Mouse (Mus musculus) kidney, postnatal 10 days (tissue): ENCODE data around the gene Astn2.
"Not testable (repeated sequence)": the region's sequence is repeated elsewhere in the genome, so short reads cannot be mapped to it uniquely, and the experiment has no call there.

ENCODE experiments used
- DNase-seq: peaks from one replicate; pipeline ENCODE4 v3.0.0; 2021; ENCODE audit warnings: mixed read lengths

Gene Astn2

DNA sequence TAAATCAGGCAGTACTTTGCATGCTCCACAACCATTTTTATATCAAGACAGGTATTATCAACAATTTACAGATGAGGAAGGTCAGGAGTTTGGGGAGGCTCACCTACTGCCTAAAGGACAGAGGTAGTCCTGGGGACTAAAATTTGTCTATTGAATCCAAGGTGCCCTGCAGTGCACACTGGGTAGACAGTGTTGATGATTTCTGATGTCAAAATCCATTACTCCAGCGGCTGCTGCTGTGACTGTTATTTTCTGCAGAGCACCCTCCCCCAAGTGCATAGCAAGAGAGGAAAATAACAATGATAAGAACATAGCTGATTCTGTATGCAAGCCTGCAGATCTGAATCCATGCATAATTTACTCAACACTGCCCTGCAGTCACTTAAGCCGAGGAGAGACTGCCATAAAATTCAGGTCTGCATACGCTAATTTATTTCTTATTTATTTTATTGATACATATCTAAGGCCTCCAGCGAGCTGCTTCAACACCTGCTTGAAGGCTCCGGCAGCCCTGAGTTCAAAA lies 660.3 kb downstream of the Astn2 start:
- no peak for DNase-seq

DNA sequence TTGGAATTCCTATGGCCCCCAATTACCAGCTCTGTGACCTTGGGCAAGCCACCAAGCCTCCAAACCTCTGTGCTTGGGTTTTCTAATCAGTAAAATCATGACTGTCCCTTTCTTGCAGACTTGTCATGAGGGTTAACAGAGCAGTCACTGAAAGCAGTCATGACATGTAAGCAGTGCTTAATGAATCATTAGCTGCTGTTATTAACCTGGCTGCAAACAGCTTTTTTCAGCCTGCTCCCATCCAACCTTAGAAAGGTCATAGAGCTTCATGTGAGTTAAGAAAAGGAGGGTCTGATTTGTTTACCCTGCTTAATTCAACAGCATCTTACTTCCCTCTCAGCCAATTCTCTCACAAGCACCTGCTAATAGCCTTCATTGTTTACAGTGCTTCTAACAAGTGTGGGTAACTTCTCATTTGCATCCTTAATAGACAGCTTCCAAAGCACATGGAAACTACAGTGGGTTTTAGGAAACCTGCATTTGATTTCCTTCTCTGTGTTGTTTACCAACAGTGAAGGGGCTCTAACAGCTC lies 661.2 kb downstream of the Astn2 start:
- DNase-seq: no peak

DNA sequence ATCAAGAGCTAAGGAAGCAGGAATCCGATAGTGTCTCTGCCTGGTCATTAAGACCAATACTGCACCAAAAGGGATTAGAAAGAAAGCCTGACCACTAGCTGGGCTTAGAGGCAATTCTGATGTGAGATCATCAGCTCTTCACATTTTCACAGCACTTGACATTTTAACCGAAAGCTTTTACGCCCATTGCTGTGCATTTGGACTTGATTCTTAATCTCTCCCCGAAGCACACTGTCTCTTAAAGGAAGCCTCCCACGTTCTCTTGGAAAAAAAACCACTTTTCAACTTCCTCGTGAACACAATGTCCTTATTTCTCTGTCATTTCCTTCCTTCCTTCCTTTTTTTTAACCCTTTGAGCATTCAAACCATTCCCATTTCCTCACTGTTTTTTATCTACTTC lies 680.0 kb downstream of the Astn2 start:
- DNase-seq: no peak

DNA sequence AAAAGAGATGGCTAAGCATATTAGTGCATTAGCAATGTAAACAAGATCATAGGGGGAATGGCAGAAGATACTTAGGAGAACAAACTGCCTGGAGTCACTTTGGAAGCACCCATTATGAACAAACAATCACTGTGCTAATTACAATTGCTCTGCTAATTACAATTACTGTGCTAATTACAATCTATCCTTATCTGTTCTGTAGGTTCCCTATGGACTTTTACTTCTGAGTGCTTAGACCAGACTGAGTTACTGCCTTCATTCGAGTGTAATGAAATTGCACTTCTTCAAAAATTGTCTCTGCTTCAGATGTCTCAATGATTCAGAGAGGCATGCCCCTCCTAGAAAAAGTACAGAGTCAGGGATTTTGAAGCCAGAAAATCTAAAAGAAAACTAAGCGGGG lies 684.8 kb downstream of the Astn2 start:
- DNase-seq: no peak

DNA sequence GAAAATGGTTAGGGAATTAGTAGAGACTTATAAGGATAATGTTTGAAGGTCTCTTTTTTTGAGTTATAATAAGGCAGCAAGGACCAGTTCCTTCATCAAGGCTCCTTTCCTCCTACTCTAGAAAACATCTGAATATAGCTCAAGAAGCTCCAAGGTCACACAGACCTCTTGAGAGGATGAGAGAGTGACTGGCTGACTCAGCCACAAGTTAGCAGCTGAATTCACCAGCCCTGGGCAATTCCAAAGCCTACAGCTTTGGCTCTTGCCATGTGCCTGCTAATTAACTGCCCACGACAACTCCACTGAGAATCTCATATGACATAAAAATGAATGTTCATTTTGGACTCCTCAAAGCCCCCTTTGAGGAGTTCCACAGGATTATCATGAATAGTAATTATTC lies 686.5 kb downstream of the Astn2 start:
- DNase-seq: no peak

DNA sequence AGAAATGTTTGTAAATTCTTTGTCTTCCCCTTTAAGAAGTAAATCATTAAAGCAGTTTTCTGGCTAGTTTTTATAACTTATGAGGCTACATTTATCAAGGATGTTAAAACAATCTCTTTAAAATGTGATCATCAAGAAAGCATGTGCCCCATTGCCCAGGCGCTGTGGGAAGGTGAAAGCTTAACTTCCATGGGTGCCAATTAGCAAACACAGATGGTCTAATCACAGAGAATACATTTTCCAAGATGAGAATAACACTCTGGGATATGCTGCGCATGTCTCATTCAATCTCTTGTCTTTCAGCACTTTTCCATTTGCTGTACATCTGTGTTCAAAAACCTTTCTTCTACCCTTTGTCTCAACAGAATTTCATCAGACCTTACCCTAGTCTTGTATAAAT lies 688.3 kb downstream of the Astn2 start:
- DNase-seq: no peak

DNA sequence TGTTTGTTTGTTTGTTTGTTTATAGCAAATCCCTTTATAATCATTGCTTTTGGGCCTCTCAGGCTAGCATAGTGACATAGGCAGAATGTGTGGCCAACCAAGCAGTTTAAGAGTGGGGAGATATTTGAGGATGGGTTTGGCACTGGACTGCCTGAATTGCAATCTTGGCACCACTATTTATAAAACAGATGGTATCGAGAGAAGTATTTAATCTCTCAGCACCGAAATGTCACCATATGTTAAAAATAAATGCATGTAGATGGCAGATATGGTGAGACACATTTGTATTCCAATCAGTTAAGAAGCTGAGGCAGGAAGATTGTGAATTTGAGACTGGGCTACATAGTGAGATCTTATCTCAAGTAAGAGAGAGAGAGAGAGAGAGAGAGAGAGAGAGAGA lies 692.7 kb downstream of the Astn2 start:
- DNase-seq: no peak

DNA sequence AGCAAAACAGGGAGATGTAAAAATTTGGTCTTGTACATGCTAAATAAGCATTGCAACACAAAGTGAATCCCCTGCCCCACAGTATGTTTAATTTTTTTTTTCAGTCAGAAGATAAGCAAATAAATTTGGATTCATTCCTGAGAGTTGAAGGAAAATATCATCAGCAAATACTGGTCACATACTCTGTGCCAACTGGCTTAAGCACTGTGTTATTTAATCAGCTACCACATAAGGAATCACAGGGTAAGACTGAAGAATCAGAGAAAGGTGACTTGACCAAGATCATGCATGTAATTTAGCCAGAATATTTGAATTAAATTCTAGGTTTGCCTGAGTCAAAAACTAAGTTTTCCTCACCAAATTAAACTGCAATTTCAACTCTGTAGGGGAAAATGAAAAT lies 693.8 kb downstream of the Astn2 start:
- DNase-seq: no peak

DNA sequence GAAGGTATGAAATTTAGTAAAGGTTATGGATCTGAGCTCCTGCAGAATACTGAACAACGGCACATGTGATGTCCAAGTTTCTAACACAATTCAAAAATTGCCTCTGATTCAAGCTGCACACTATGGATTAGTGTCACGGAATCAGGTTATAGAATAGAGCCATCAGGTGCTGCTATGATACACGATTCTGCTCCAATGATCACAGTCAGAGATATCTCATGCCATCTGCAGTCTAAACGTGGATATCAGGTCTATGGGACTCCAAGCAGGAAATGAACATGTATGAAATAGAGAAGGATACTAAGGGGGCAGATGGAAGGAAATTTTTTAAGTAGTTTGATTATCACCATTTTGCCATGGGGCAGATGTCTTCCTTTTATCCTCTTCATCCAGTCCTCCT lies 702.6 kb downstream of the Astn2 start:
- no peak for DNase-seq

DNA sequence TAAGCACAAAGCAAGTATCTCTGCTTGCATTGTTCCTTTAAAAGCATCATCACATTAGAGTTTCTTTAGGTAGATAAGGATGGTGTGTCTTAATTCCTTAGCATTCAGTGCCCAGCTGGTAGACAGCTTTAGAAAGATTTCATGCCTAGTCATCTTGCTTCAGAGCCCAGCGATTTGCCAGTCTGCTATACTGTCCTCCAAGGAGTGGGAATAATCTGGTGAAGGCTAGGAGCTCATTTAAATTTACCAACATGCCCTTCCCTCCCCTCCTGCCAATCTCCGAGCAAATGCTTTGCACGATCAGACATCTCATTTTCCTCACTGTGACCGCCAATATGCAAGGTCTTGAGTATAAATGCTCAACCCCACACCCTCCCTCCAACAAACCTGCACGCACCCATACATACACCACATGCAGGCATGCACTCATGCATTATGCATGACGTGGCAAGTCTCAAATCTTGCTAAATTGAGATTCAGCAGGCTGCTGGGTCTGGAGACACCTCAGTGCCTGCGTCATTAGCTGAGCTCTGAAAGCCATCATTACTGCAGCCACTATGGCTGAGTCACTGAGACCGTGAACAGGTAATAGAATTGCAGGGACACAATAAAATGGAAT lies 704.6 kb downstream of the Astn2 start:
- DNase-seq: no peak

DNA sequence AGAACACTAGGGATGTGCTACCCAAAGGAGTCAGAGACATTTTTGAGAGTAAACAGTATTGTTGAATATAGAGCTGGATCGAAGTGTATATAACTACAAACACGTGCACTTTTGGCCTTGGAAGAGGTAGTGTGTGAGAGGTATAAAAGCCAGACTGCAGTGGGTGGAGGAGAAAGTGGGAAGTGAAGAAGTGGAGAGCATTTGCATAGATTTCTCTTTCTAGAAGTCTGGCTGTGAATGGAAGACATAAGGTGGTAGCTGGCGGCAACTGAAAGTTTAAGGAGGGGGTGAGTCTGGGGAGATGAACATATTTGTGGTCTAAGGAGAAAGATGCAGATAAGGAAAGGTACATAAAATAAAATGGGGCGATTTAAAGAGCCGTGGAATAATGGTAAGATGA lies 709.2 kb downstream of the Astn2 start:
- no peak for DNase-seq

DNA sequence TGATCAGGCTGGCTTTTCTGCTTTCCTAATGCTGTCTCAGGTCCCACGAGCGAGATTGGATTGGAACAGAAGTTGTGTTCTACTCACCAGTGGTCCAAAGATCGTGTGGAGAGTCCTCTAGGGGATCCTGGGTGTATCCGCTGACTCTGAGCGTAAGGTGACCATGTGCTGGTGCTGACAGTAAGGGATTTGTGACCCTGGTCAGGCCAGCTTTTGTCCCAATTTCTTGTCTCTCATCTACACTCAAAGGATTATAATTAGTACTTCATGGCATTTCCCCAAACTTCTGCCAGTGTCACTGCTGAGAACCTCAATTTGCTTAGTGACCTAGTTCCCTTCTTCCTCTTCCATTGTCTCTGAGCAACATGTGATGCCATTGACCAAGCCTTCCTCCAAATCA lies 710.4 kb downstream of the Astn2 start:
- DNase-seq: no peak

DNA sequence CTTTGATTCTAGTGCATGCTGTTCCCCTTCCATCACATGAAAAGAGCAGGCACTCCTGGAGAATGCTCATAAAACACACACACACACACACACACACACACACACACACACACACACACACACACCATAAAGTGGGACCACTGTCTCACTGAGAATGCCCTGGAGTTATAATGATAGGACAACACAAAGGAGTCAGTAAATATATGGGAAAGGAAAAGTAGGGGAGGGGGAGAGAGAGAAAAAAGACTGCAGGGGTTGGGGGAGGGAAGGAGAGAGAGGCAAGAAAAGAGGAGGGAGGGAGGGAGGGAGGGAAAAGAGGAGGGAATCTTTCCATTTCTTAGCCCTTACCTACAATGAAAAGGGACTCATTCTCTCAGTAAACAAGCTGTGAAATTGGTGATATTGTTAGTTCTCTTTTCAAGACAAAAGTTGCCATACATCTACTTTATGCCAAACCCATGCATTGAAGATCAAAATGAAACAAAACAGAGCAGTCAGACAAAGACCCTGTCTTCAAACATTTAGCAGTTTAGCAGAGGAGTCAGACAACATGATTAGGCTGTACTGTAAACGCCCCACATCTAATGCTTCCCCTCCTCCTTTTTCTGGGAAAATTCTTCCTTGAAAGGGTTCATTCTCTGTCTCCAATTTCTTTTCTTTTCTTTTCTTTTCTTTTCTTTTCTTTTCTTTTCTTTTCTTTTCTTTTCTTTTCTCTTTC lies 717.2 kb downstream of the Astn2 start:
- no peak for DNase-seq

DNA sequence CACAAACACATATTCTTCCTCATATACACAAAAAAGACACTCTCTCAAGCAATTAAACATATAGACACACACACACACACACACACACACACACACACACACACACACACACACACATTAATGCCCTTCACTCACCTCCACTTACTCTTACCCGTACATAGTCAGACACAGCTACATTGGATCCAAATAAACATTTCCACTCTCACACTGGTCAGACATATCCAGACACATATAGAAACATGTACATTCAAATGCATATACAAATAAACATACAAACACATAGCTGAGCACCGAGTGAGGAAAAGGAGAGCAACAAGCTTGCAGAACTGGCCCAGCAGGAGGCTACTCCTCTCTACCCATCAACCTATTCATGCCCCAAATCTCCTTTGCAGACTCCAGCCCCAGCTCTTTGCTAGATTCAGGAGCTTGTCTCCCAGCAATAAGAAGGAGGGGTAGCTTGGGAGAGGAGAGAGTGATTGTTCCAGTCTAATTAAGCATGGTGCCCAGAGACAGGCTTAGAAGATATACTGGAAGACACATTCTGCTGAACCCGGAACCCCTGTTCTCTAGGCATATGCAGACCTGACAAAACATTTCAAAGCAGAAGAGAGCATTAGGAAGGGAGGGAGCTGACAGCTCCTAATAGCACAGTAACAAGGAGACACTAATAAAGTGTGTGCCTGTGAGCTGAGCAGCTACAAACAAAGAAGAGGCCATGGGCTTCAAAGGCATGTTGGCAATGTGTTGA lies 718.0 kb downstream of the Astn2 start:
- DNase-seq: no peak

DNA sequence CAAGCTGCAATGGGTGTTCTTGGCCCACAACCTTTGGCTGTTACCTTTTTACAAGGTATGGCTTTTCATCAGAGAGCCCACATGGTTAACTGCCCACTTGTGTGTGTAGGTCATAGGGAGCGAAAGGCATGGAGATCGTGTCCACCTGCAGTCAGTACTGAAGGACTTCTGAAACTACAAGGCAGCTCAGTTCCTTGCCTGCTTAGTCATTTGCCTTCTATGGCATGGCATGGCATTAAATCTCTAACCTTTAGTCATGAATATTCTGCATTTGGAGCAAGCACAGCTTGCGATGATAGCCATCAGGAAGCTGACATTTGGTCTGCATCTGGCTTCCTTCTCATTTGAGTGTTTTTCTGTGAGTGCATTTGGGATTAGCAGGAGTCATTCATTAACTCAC lies 720.0 kb downstream of the Astn2 start:
- DNase-seq: no peak

DNA sequence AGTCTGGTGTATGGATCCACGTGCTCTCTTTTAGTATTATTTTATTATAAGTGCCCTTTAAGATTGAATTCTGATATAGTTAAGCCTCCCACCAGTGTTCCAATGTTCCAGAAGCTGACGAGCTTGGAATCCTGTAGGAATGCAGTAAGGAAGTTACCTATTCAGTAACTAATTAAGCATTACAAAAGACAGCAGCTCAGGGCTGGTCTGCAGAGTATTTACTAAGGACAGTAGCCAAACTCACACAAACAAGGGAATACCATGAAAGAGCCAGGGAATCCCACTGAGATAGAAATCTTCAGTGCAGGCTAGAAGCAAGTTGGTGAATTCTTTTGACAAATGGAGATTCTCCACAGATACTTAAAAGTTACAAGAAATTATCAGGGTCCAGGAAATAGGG lies 724.6 kb downstream of the Astn2 start:
- DNase-seq: not testable (repeated sequence)

DNA sequence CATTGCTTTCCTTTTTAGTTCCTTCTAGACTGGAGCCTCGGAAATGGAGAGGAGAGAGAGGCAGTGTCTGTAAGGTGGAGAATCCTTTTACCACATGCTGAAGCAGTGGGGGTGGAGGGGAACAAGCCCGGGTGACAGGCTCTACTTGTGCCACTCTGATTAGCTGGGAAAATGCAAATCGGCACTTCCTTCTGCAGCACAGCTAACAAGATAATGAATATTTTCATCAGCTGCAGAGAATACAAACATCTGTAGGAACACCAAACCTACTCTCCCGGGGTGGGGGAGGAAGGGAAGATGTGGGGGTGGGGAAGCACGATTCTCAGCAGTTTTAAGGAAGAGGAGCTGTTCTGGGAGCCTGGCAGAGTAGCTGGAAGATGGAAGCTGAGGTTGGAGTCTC lies 725.5 kb downstream of the Astn2 start:
- no peak for DNase-seq

DNA sequence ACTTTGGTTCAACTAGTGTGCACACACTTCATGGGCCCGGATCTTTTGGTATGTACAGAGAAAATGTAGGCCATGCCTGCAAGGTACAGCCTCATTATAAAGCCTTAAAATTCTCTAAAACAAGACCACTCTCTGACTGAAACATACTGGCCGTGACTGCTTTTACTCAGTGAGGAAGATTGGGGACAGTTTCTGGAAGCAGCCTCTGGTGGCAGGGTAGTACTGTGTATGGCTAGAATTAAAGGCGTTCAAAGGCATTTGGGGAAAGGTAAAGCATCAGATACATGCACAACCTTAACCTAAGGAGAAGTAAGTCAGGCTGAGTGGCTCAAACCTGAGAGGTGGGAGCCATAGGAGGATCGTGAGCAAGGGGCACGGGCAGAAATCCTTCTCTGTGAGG lies 725.9 kb downstream of the Astn2 start:
- no peak for DNase-seq

DNA sequence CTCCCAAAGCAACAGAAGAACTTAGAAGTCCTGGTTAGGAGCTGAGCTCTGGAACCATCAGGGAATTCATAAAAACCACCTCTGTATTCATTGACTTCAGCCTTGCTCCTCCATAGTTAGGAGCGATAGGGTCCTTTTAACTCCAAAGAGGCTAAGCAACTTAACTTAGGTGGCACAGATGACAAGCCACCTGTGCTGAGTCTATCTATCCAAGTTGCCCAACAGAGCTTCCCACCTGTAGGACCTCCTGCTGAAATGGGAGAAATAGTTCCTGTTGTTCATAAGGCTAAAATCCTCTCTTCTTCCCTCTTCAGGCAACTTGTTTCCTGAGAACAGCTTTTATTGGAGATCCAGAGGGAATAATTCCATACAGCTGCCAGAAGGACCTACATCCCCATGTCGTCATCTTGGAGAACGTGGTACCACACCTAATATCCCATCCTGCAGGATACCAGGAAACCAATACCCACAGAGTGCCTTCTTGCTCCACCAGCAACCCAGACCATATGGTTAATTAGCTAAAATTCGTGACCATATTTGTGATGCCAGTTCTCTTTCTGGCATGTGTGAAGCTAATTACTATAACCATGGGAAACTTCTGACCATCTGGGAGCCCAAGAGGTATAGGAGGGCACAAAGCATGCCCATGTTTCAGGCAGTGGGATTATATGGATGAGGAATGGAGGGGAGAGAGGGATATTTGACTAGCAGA lies 730.0 kb downstream of the Astn2 start:
- DNase-seq: no peak

DNA sequence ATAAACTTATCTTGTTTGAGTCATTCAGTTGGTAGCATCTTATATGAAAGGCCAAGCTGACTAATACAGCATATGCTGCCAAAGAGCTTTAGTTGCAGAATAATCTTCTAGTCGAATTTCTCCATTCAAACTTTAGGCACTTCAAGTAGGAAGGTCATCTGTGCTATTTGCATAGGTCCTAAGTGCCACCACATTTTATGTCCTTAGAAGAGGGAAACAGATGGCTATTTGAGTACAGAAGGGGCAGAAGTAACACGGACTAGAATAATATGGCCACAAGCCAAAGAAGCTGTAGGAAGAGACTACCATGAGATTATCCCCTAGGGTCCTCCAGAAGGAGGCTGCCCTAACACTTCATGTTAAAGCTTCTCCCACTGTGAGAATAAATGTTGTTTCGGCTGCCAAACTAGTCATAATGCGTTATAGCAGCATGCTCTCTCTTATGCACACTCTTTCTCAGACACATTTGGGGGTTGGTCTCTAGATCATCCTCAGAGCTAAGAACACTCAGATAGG lies 730.9 kb downstream of the Astn2 start:
- DNase-seq: no peak

DNA sequence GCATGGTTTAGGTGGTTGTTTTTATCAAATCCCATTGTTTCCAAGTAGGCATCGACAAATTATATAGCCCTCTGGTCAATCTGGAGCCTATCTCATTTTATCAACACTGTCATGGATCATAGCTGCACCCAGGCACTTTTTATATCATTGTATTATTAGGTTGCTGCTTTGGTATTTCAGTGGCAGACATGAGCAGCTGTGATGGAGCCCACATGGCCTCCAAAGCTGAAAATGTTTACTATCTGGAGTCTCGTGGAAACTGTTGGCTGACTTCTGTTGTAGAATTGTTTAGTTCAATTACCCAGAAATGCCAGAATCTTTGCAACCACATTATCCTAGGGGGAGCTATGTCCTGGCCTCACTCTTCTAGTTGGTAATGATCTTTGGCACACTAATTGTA lies 732.1 kb downstream of the Astn2 start:
- DNase-seq: peak; percentile 7

DNA sequence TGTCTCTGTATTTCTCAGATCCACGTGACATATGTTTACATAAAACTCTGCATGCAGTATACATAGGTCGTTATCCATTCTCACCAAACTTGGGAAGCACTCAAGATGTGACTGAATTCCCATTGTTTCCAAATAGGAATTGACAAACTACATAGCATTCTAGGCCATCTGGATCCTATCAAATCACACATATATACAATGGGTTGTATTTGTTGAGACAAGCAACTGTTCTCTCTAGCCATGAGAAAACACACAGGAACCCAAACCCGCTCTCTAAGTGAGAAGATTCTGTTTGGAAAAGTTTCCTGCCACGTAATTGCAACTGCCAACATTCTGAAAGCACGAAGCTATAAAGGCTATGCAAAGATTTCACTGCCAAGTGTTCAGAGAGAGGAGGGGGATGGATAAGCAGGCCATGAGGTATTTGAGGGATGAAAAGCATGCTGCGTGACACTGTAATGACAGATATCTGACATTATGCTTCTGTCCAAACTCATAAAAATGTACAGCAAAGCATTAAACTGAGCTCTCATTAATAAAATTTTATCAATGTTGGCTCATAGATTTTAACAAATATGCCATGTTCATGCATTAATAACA lies 732.7 kb downstream of the Astn2 start:
- DNase-seq: no peak
